Mouse (Mus musculus) MEL (cell line): ENCODE results near the gene Cdk4. TPM values are rescaled to one million over a fixed set of nuclear protein-coding genes. Genes with fewer than 3 reads are reported as not detected.

ENCODE experiments used
- DNase-seq: peaks from one replicate; pipeline ENCODE4 v3.0.0; 2011; ENCODE audit warnings: low read depth, low spot score
- H3K27ac ChIP-seq: 2 replicates; pipeline ENCODE4 v1.5.1; 2012; ENCODE audit warnings: low read depth, mild to moderate bottlenecking, control low read depth, low read length, moderate library complexity; ENCODE audit not compliant: control insufficient read depth
- H3K27me3 ChIP-seq, 2 experiments: fragments of 150-350 bp in 1 of 2; sonication (generic) in 1 of 2; 2 replicates each; pipeline ENCODE4 v1.6.1; 2012; ENCODE audit warnings: low read length in 2 of 2, mild to moderate bottlenecking in 2 of 2, improper control_type of control experiment in 1 of 2, moderate library complexity in 1 of 2; ENCODE audit not compliant: insufficient read depth in 2 of 2, control insufficient read depth in 1 of 2
- H3K36me3 ChIP-seq, 2 experiments: 2 replicates each; pipeline ENCODE4 v1.6.1; 2012 to 2014; ENCODE audit warnings: low read length in 2 of 2, improper control_type of control experiment in 1 of 2, inconsistent platforms in 1 of 2, mild to moderate bottlenecking in 1 of 2; ENCODE audit not compliant: insufficient read depth in 2 of 2, control insufficient read depth in 1 of 2
- H3K4me1 ChIP-seq, 2 experiments: fragments of 150-350 bp in 1 of 2; sonication (generic) in 1 of 2; 2 replicates each; pipeline ENCODE4 v1.6.1; 2012; ENCODE audit warnings: low read length in 2 of 2, improper control_type of control experiment in 1 of 2, mild to moderate bottlenecking in 1 of 2; ENCODE audit not compliant: insufficient read depth in 2 of 2, control insufficient read depth in 1 of 2
- H3K4me3 ChIP-seq, 2 experiments: fragments of 150-350 bp in 1 of 2; sonication (generic) in 1 of 2; 2 replicates each; pipeline ENCODE4 v1.5.1; 2012; ENCODE audit warnings: low read depth in 2 of 2, low read length in 2 of 2, mild to moderate bottlenecking in 2 of 2, moderate library complexity in 2 of 2, control low read depth in 1 of 2, improper control_type of control experiment in 1 of 2; ENCODE audit not compliant: control insufficient read depth in 1 of 2, insufficient read depth in 1 of 2
- H3K79me2 ChIP-seq: 2 replicates; pipeline ENCODE4 v1.6.1; 2012; ENCODE audit warnings: mild to moderate bottlenecking, low read length, moderate library complexity; ENCODE audit not compliant: control insufficient read depth, poor library complexity, insufficient read depth
- H3K9ac ChIP-seq: 2 replicates; pipeline ENCODE4 v1.6.1; 2012; ENCODE audit warnings: low read depth, mild to moderate bottlenecking, control low read depth, low read length, moderate library complexity; ENCODE audit not compliant: control insufficient read depth, poor library complexity, severe bottlenecking
- H3K9me3 ChIP-seq: fragments of 150-350 bp; sonication (generic); replicated peaks from 2 replicates; pipeline ENCODE4 v1.6.1; 2012; ENCODE audit warnings: mild to moderate bottlenecking, low read length, improper control_type of control experiment, moderate library complexity; ENCODE audit not compliant: insufficient read depth
- CHD1 ChIP-seq: IDR thresholded peaks from 2 replicates; pipeline ENCODE4 v1.6.1; 2012; ENCODE audit warnings: low read depth, mild to moderate bottlenecking, inconsistent platforms, low read length, improper control_type of control experiment
- CHD2 ChIP-seq: IDR thresholded peaks from 2 replicates; pipeline ENCODE4 v1.6.1; 2011; ENCODE audit warnings: low read length, improper control_type of control experiment
- E2F4 ChIP-seq: IDR thresholded peaks from 2 replicates; pipeline ENCODE4 v1.6.1; 2011; ENCODE audit warnings: low read depth, low read length, improper control_type of control experiment, borderline replicate concordance
- ELF1 ChIP-seq: IDR thresholded peaks from 2 replicates; pipeline ENCODE4 v1.6.1; 2014; ENCODE audit warnings: low read depth, mild to moderate bottlenecking, inconsistent platforms, low read length, improper control_type of control experiment, moderate library complexity
- EP300 ChIP-seq, 2 experiments: IDR thresholded peaks; 2 replicates each; pipeline ENCODE4 v1.6.1; 2011; ENCODE audit warnings: improper control_type of control experiment in 2 of 2, low read length in 2 of 2, low read depth in 1 of 2, mild to moderate bottlenecking in 1 of 2
- GATA1 ChIP-seq: IDR thresholded peaks from 2 replicates; pipeline ENCODE4 v1.6.1; 2011; ENCODE audit warnings: low read depth, low read length, improper control_type of control experiment
- HCFC1 ChIP-seq: IDR thresholded peaks from 2 replicates; pipeline ENCODE4 v1.6.1; 2012; ENCODE audit warnings: low read depth, mild to moderate bottlenecking, inconsistent platforms, low read length, improper control_type of control experiment, moderate library complexity
- MAFK ChIP-seq: IDR thresholded peaks from 2 replicates; pipeline ENCODE4 v1.6.1; 2011; ENCODE audit warnings: low read depth, mild to moderate bottlenecking, low read length, improper control_type of control experiment, borderline replicate concordance
- MEF2A ChIP-seq: IDR thresholded peaks from 2 replicates; pipeline ENCODE4 v1.6.1; 2014; ENCODE audit warnings: low read depth, mild to moderate bottlenecking, inconsistent platforms, low read length, improper control_type of control experiment; ENCODE audit not compliant: poor library complexity, insufficient replicate concordance, severe bottlenecking; ENCODE audit errors: extremely low read depth
- MYC ChIP-seq: IDR thresholded peaks from 2 replicates; pipeline ENCODE4 v1.6.1; 2011; ENCODE audit warnings: low read depth, mild to moderate bottlenecking, low read length, improper control_type of control experiment, moderate library complexity
- NELFE ChIP-seq: IDR thresholded peaks from 2 replicates; pipeline ENCODE4 v1.6.1; 2011; ENCODE audit warnings: low read depth, low read length, improper control_type of control experiment
- POLR2A ChIP-seq, 2 experiments: IDR thresholded peaks; 2 replicates each; pipeline ENCODE4 v1.6.1; 2011 to 2012; ENCODE audit warnings: low read length in 2 of 2, mild to moderate bottlenecking in 2 of 2, control low read depth in 1 of 2, improper control_type of control experiment in 1 of 2, low read depth in 1 of 2, moderate library complexity in 1 of 2; ENCODE audit not compliant: control insufficient read depth in 1 of 2, insufficient read depth in 1 of 2, poor library complexity in 1 of 2
- POLR2AphosphoS2 ChIP-seq: IDR thresholded peaks from 2 replicates; pipeline ENCODE4 v1.6.1; 2011; ENCODE audit warnings: low read length, improper control_type of control experiment
- POLR2AphosphoS5 ChIP-seq: IDR thresholded peaks from 2 replicates; pipeline ENCODE4 v1.6.1; 2012; ENCODE audit warnings: low read depth, borderline replicate concordance, mild to moderate bottlenecking, inconsistent platforms, low read length, moderate library complexity, mixed read lengths
- SMC3 ChIP-seq: IDR thresholded peaks from 2 replicates; pipeline ENCODE4 v1.6.1; 2011; ENCODE audit warnings: low read depth, low read length, improper control_type of control experiment
- TAL1 ChIP-seq: IDR thresholded peaks from 2 replicates; pipeline ENCODE4 v1.6.1; 2012; ENCODE audit warnings: mild to moderate bottlenecking, inconsistent platforms, low read length, moderate library complexity, mixed read lengths
- USF2 ChIP-seq, 2 experiments: IDR thresholded peaks; 2 replicates each; pipeline ENCODE4 v1.6.1; 2011 to 2012; ENCODE audit warnings: improper control_type of control experiment in 2 of 2, low read length in 2 of 2, borderline replicate concordance in 1 of 2, inconsistent platforms in 1 of 2, low read depth in 1 of 2, mild to moderate bottlenecking in 1 of 2; ENCODE audit not compliant: insufficient read depth in 1 of 2
- ZMIZ1 ChIP-seq: IDR thresholded peaks from 2 replicates; pipeline ENCODE4 v1.6.1; 2012; ENCODE audit warnings: low read depth, mild to moderate bottlenecking, inconsistent platforms, low read length, improper control_type of control experiment, moderate library complexity
- ZNF384 ChIP-seq: IDR thresholded peaks from 2 replicates; pipeline ENCODE4 v1.6.1; 2012; ENCODE audit warnings: low read depth, mild to moderate bottlenecking, inconsistent platforms, low read length, improper control_type of control experiment
- polyA plus RNA-seq, 2 experiments: library from polyadenylated mRNA; stranded (reverse) in 1 of 2; unstranded in 1 of 2; fragments of >175 nt in 1 of 2; fragments of >200 nt in 1 of 2; gene quantifications; 2 replicates each; pipeline versions ENCODE4 v1.2.1 to v1.2.4; 2012; ENCODE audit warnings: low replicate concordance in 2 of 2, low read depth in 1 of 2; ENCODE audit not compliant: insufficient read length in 2 of 2, insufficient read depth in 1 of 2, missing spikeins in 1 of 2
- total RNA-seq: library from RNA; depleted of rRNA; stranded (reverse); fragments of 300-350 nt; gene quantifications from 2 replicates; pipeline ENCODE4 v1.2.3, GENCODE M21; 2012

Cdk4 gene
- total and polyA plus RNA-seq, 3 experiments: 443 to 1,325 (median 843) TPM

DNA sequence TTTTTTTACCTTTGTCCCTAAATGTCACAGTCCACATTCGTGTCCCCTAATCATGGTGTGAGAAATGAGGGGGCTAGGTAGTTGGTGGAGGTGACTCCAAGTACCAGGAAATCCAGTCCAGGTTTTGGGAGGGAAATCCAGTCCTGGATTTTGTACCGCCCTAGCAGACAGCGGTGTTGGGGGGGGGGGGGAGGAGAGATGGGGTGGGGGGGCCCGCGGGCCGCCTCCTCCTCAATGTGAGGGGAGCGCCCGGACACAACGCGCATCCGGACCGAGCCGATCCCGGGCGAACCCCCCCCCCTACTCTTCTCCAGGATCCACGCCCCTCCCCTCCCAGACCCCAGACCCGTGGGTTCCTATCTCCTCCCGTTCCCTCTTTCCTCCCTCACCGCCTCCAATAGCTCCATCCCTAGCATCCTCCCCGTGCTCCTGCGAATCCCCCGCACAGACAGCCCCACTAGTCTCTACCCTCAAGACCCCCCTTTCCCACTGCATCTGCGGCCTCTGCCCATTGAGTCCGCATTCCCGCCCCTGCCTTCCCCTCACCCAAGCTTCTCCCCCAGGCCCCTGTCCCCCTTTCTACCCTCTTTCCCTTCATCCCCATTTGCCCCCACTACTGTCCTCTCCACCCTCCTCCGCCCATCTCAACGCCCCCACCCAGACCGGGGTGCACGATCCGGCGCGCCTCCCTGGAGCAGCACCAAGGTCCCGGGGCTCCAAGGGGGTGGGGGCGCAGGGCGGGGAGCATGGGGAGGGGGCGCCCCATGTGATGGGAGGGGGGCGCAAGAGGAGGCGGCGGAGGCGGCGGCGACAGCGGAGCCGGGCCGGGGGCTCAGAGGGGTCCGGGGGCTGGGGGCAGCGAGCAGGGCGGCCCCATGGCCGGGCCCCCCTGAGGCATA lies 15.6 kb downstream of the Cdk4 start:
- Histone ChIP-seq H3K27me3 (no peaks in the 10 kb centered on the region), H3K27ac (no peak overlapping the region), H3K9ac (no peak overlapping the region), H3K9me3 (no peaks in the 10 kb centered on the region), H3K4me3 (no peak overlapping the region), H3K4me1 (no peaks in the 10 kb centered on the region), H3K79me2 (no peaks in the 10 kb centered on the region), H3K36me3 (no peaks in the 10 kb centered on the region)
- no peak for DNase-seq
- TF ChIP-seq MAFK (no peak), ZMIZ1 (no peak), SMC3 (no peak), POLR2AphosphoS2 (no peak), POLR2AphosphoS5 (no peak), MYC (no peak), E2F4 (no peak), MEF2A (no peak), GATA1 (no peak), ZNF384 (no peak), CHD1 (no peak), TAL1 (no peak), USF2 (IDR thresholded peaks at IDR 0.05; ENCODE audit: borderline replicate concordance in 1 of 2, insufficient read depth in 1 of 2, low read depth in 1 of 2, low read length in 2 of 2) (no peak), CHD2 (no peak), NELFE (no peak), ELF1 (no peak)

DNA sequence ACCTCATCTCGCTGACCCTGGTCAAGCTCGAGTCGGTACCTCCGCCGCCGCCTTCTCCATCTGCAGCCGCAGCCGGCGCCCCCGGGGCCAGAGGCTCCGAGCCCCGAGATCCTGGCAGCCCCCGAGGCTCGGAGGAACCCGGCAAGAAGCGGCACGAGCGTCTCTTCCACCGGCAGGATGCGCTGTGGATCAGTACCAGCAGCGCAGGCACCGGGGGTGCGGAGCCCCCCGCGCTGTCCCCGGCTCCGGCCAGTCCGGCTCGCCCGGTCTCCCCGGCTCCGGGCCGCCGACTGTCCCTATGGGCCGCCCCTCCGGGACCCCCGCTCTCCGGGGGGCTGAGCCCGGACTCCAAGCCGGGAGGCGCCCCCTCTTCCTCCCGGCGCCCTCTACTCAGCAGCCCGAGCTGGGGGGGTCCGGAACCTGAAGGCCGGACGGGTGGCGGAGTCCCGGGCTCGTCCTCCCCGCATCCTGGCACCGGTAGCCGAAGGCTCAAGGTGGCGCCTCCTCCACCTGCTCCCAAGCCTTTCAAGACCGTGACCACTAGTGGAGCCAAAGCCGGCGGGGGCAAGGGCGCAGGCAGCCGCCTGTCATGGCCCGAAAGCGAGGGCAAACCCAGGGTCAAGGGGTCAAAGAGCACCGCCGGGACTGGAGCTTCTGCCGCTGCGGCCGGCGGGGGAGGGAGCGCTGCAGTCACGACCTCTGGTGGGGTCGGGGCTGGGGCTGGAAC lies 16.5 kb downstream of the Cdk4 start:
- DNase-seq: no peak
- Histone ChIP-seq H3K4me3 (no peak overlapping the region), H3K9me3 (no peaks in the 10 kb centered on the region), H3K27me3 (no peaks in the 10 kb centered on the region), H3K79me2 (no peaks in the 10 kb centered on the region), H3K36me3 (no peaks in the 10 kb centered on the region), H3K27ac (no peak overlapping the region), H3K9ac (no peak overlapping the region), H3K4me1 (no peaks in the 10 kb centered on the region)
- TF ChIP-seq HCFC1 (no peak), POLR2A (IDR thresholded peaks at IDR 0.05; ENCODE audit: control insufficient read depth in 1 of 2, insufficient read depth in 1 of 2, low read depth in 1 of 2, low read length in 2 of 2, poor library complexity in 1 of 2) (no peak), EP300 (IDR thresholded peaks at IDR 0.05; ENCODE audit: low read depth in 1 of 2, low read length in 2 of 2) (no peak)
- TF ChIP-seq, all 39 proteins: peak for 0
